Mouse (Mus musculus) myocyte (in vitro differentiated cells): ENCODE data around the gene Olfr890. TPM values are rescaled to one million over a fixed set of nuclear protein-coding genes. Genes with fewer than 3 reads are reported as not detected.
"Not testable (repeated sequence)": the region's sequence is repeated elsewhere in the genome, so short reads cannot be mapped to it uniquely, and the experiment has no call there.

Experiments used
- H3K27me3 ChIP-seq: one replicate; pipeline ENCODE4 v1.6.1; 2011; ENCODE audit not compliant: control insufficient read depth, insufficient read depth, insufficient read length
- H3K36me3 ChIP-seq: one replicate; pipeline ENCODE4 v1.6.1; 2011; ENCODE audit not compliant: control insufficient read depth, insufficient read depth
- H3K4me2 ChIP-seq: one replicate; pipeline ENCODE4 v1.6.1; 2011; ENCODE audit warnings: low read depth, control low read depth
- H3K4me3 ChIP-seq: one replicate; pipeline ENCODE4 v1.5.1; 2011; ENCODE audit warnings: mild to moderate bottlenecking, control low read depth, moderate library complexity
- H3K79me2 ChIP-seq: one replicate; pipeline ENCODE4 v1.6.1; 2011; ENCODE audit not compliant: control insufficient read depth, insufficient read depth
- H3ac ChIP-seq: one replicate; pipeline ENCODE4 v1.6.1; 2011; ENCODE audit not compliant: control insufficient read depth, insufficient read length
- CEBPB ChIP-seq: IDR thresholded peaks from 2 replicates; pipeline ENCODE4 v1.6.1; 2011; ENCODE audit warnings: mild to moderate bottlenecking, moderate library complexity; ENCODE audit not compliant: poor library complexity, insufficient read depth, severe bottlenecking
- E2F4 ChIP-seq: IDR thresholded peaks from one replicate; pipeline ENCODE4 v1.6.1; 2011; ENCODE audit warnings: mild to moderate bottlenecking, control low read depth, moderate library complexity; ENCODE audit not compliant: insufficient read depth
- MAX ChIP-seq: IDR thresholded peaks from one replicate; pipeline ENCODE4 v1.6.1; 2011; ENCODE audit warnings: low read depth, mild to moderate bottlenecking, control low read depth
- MYOD1 ChIP-seq, 3 experiments: IDR thresholded peaks; one replicate each; pipeline ENCODE4 v1.6.1; 2011; ENCODE audit warnings: control low read depth in 2 of 3, low read depth in 2 of 3, mild to moderate bottlenecking in 2 of 3, moderate library complexity in 1 of 3; ENCODE audit not compliant: insufficient read length in 2 of 3, control insufficient read depth in 1 of 3
- MYOG ChIP-seq, 3 experiments: IDR thresholded peaks; one replicate each; pipeline ENCODE4 v1.6.1; 2011; ENCODE audit warnings: control low read depth in 2 of 3, low read depth in 2 of 3, mild to moderate bottlenecking in 2 of 3; ENCODE audit not compliant: insufficient read length in 2 of 3, control insufficient read depth in 1 of 3, insufficient read depth in 1 of 3
- POLR2A ChIP-seq: IDR thresholded peaks from one replicate; pipeline ENCODE4 v1.6.1; 2011; ENCODE audit warnings: low read depth, mild to moderate bottlenecking, control low read depth, moderate library complexity; ENCODE audit not compliant: insufficient read length
- POLR2AphosphoS2 ChIP-seq: IDR thresholded peaks from one replicate; pipeline ENCODE4 v1.6.1; 2011; ENCODE audit warnings: low read depth, control low read depth; ENCODE audit not compliant: insufficient read length
- REST ChIP-seq: IDR thresholded peaks from one replicate; pipeline ENCODE4 v1.6.1; 2011; ENCODE audit warnings: mild to moderate bottlenecking, control low read depth, moderate library complexity; ENCODE audit not compliant: insufficient read depth, insufficient read length
- SRF ChIP-seq: IDR thresholded peaks from one replicate; pipeline ENCODE4 v1.6.1; 2011; ENCODE audit warnings: low read depth; ENCODE audit not compliant: control insufficient read depth, insufficient read length
- TCF12 ChIP-seq: IDR thresholded peaks from one replicate; pipeline ENCODE4 v1.6.1; 2011; ENCODE audit warnings: mild to moderate bottlenecking, control low read depth; ENCODE audit not compliant: poor library complexity, insufficient read depth, severe bottlenecking
- TCF3 ChIP-seq: IDR thresholded peaks from one replicate; pipeline ENCODE4 v1.6.1; 2011; ENCODE audit warnings: low read depth, control low read depth; ENCODE audit not compliant: insufficient read length
- USF1 ChIP-seq: IDR thresholded peaks from one replicate; pipeline ENCODE4 v1.6.1; 2011; ENCODE audit warnings: low read depth, mild to moderate bottlenecking, control low read depth, moderate library complexity
- polyA plus RNA-seq: library from polyadenylated mRNA; unstranded; fragments of >200 nt; fragmentation: generic; extraction: Trizol; gene quantifications from one replicate; pipeline ENCODE4 v1.2.1, GENCODE M21; 2012; ENCODE audit warnings: missing spikeins

Olfr890 gene
- polyA plus RNA-seq, result not detected

- Histone ChIP-seq H3K4me2 (no peak within 1 kb of the TSS), H3K36me3 (no peaks in the 10 kb centered on the region), H3K27me3 (no peaks in the 10 kb centered on the region), H3K4me3 (no peak within 1 kb of the TSS), H3K79me2 (no peaks in the 10 kb centered on the region), H3ac (no peak within 1 kb of the TSS)
- TF ChIP-seq MAX (no peak), CEBPB (no peak), POLR2AphosphoS2 (no peak), MYOG (IDR thresholded peaks at IDR 0.05; ENCODE audit: control insufficient read depth in 1 of 3, insufficient read depth in 1 of 3, insufficient read length in 2 of 3, low read depth in 2 of 3) (no peak), MYOD1 (IDR thresholded peaks at IDR 0.05; ENCODE audit: control insufficient read depth in 1 of 3, insufficient read length in 2 of 3, low read depth in 2 of 3) (no peak), E2F4 (no peak), TCF3 (no peak), USF1 (no peak), SRF (no peak)
Observed at GRCm38 (mm10) chr9:38142217-38142616, at the start of gene Olfr890. Olfr890 (plus strand) TSS chr9:38142517.

GRCm38 (mm10) chr9:38107828-38108227, 34.5 kb upstream of the Olfr890 start, which contains the start of gene Olfr888:
Olfr888 (plus strand) TSS chr9:38108128.
- no peak within 1 kb of the TSS for H3ac ChIP-seq
- no peaks in the 10 kb centered on the region for H3K79me2 ChIP-seq
- H3K27me3 ChIP-seq, result no peaks in the 10 kb centered on the region
- no peak within 1 kb of the TSS for H3K4me2 ChIP-seq
- H3K4me3 ChIP-seq, result no peak within 1 kb of the TSS
- H3K36me3 ChIP-seq, result no peaks in the 10 kb centered on the region
- TF ChIP-seq TCF3 (no peak), MYOD1 (IDR thresholded peaks at IDR 0.05; ENCODE audit: control insufficient read depth in 1 of 3, insufficient read length in 2 of 3, low read depth in 2 of 3) (no peak), E2F4 (no peak), POLR2AphosphoS2 (no peak)

GRCm38 (mm10) chr9:38114898-38115297, 27.4 kb upstream of the Olfr890 start, which contains the start of gene Olfr889:
Olfr889 (plus strand) TSS chr9:38115198.
- Histone ChIP-seq H3K27me3 (no peaks in the 10 kb centered on the region), H3K4me2 (no peak within 1 kb of the TSS), H3K36me3 (no peaks in the 10 kb centered on the region), H3K4me3 (no peak within 1 kb of the TSS), H3ac (no peak within 1 kb of the TSS), H3K79me2 (no peaks in the 10 kb centered on the region)
- TF ChIP-seq MYOD1 (IDR thresholded peaks at IDR 0.05; ENCODE audit: control insufficient read depth in 1 of 3, insufficient read length in 2 of 3, low read depth in 2 of 3) (no peak), USF1 (no peak), SRF (no peak), TCF3 (no peak), CEBPB (no peak), REST (no peak), MAX (no peak), MYOG (IDR thresholded peaks at IDR 0.05; ENCODE audit: control insufficient read depth in 1 of 3, insufficient read depth in 1 of 3, insufficient read length in 2 of 3, low read depth in 2 of 3) (no peak), TCF12 (no peak), E2F4 (no peak), POLR2AphosphoS2 (no peak), POLR2A (no peak)

GRCm38 (mm10) chr9:38168341-38168740, 26.0 kb downstream of the Olfr890 start:
- H3ac ChIP-seq, H3K4me2 ChIP-seq, H3K27me3 ChIP-seq, H3K36me3 ChIP-seq, H3K4me3 ChIP-seq, H3K79me2 ChIP-seq: not testable (repeated sequence)

- no peak for TF ChIP-seq TCF12
- TF ChIP-seq USF1, result no peak
- TF ChIP-seq E2F4, result no peak
- Histone ChIP-seq H3K4me2 (no peak within 1 kb of the TSS), H3K79me2 (no peaks in the 10 kb centered on the region), H3K27me3 (no peaks in the 10 kb centered on the region), H3K4me3 (no peak within 1 kb of the TSS), H3K36me3 (no peaks in the 10 kb centered on the region), H3ac (no peak within 1 kb of the TSS)
Observed at GRCm38 (mm10) chr9:38180721-38181120, 38.4 kb downstream of the Olfr890 start, which contains the start of gene Olfr891. Olfr891 (minus strand) TSS chr9:38180821.

Other genes with a start within 250 kb of the Olfr890 start
- not detected for gene Olfr145, start 245.8 kb upstream of the Olfr890 start, polyA plus RNA-seq
- gene Olfr878, start 224.7 kb upstream of the Olfr890 start, polyA plus RNA-seq, result not detected
- gene Olfr881, start 150.7 kb upstream of the Olfr890 start, polyA plus RNA-seq, result not detected
- gene Olfr883, start 116.7 kb upstream of the Olfr890 start, polyA plus RNA-seq, result not detected
- gene Olfr884, start 96.0 kb upstream of the Olfr890 start, polyA plus RNA-seq, result not detected
- not detected for gene Olfr885, start 81.2 kb upstream of the Olfr890 start, polyA plus RNA-seq
- not detected for gene Olfr887, start 58.4 kb upstream of the Olfr890 start, polyA plus RNA-seq
- gene Olfr888, start 34.4 kb upstream of the Olfr890 start, polyA plus RNA-seq, result not detected
- gene Olfr889, start 27.3 kb upstream of the Olfr890 start, polyA plus RNA-seq, result not detected
- not detected for gene Olfr891, start 38.3 kb downstream of the Olfr890 start, polyA plus RNA-seq
- gene Olfr893, start 65.8 kb downstream of the Olfr890 start, polyA plus RNA-seq, result not detected
- gene Olfr894, start 75.5 kb downstream of the Olfr890 start, polyA plus RNA-seq, result not detected
- not detected for gene Olfr143, start 110.3 kb downstream of the Olfr890 start, polyA plus RNA-seq
- gene Olfr895, start 125.3 kb downstream of the Olfr890 start, polyA plus RNA-seq, result not detected
- not detected for gene Olfr896-ps1, start 148.6 kb downstream of the Olfr890 start, polyA plus RNA-seq
- not detected for gene Olfr25, start 186.5 kb downstream of the Olfr890 start, polyA plus RNA-seq
- gene Olfr898, start 205.9 kb downstream of the Olfr890 start, polyA plus RNA-seq, result not detected
- gene Olfr250, start 224.4 kb downstream of the Olfr890 start, polyA plus RNA-seq, result not detected
- gene Olfr251, start 234.6 kb downstream of the Olfr890 start, polyA plus RNA-seq, result not detected